Mouse (Mus musculus) MEL (cell line): ENCODE measurements at regions not wholly inside any gene's neighbourhood (a gene's known extent, or its start where the extent isn't known, plus 50 kb on each side); places are given as distances from the start of the nearest gene placed in this dataset.

Source experiments
- CTCF ChIP-seq, 3 experiments: IDR thresholded peaks in 2 of 3; conservative IDR thresholded peaks in 1 of 3; 2 replicates each; pipeline ENCODE4 v1.5.1; 2011 to 2012; ENCODE audit warnings: low read length in 3 of 3, low read depth in 2 of 3, mild to moderate bottlenecking in 2 of 3, improper control_type of control experiment in 1 of 3, inconsistent platforms in 1 of 3, mixed read lengths in 1 of 3, moderate library complexity in 1 of 3; ENCODE audit not compliant: control insufficient read depth in 1 of 3, insufficient read depth in 1 of 3, poor library complexity in 1 of 3, severe bottlenecking in 1 of 3
- EP300 ChIP-seq, 2 experiments: IDR thresholded peaks; 2 replicates each; pipeline ENCODE4 v1.6.1; 2011; ENCODE audit warnings: improper control_type of control experiment in 2 of 2, low read length in 2 of 2, low read depth in 1 of 2, mild to moderate bottlenecking in 1 of 2
- MAFK ChIP-seq: IDR thresholded peaks from 2 replicates; pipeline ENCODE4 v1.6.1; 2011; ENCODE audit warnings: low read depth, mild to moderate bottlenecking, low read length, improper control_type of control experiment, borderline replicate concordance
- POLR2A ChIP-seq, 2 experiments: IDR thresholded peaks; 2 replicates each; pipeline ENCODE4 v1.6.1; 2011 to 2012; ENCODE audit warnings: low read length in 2 of 2, mild to moderate bottlenecking in 2 of 2, control low read depth in 1 of 2, improper control_type of control experiment in 1 of 2, low read depth in 1 of 2, moderate library complexity in 1 of 2; ENCODE audit not compliant: control insufficient read depth in 1 of 2, insufficient read depth in 1 of 2, poor library complexity in 1 of 2
- USF2 ChIP-seq, 2 experiments: IDR thresholded peaks; 2 replicates each; pipeline ENCODE4 v1.6.1; 2011 to 2012; ENCODE audit warnings: improper control_type of control experiment in 2 of 2, low read length in 2 of 2, borderline replicate concordance in 1 of 2, inconsistent platforms in 1 of 2, low read depth in 1 of 2, mild to moderate bottlenecking in 1 of 2; ENCODE audit not compliant: insufficient read depth in 1 of 2
- ZC3H11A ChIP-seq: IDR thresholded peaks from 2 replicates; pipeline ENCODE4 v1.6.1; 2012; ENCODE audit warnings: low read depth, mild to moderate bottlenecking, inconsistent platforms, low read length, improper control_type of control experiment

- TF ChIP-seq ZC3H11A (no peak), USF2 (IDR thresholded peaks at IDR 0.05; ENCODE audit: borderline replicate concordance in 1 of 2, insufficient read depth in 1 of 2, low read depth in 1 of 2, low read length in 2 of 2) (no peak), EP300 (IDR thresholded peaks at IDR 0.05; ENCODE audit: low read depth in 1 of 2, low read length in 2 of 2) (no peak), CTCF (IDR thresholded peaks at IDR 0.05 in 2 of 3, conservative IDR thresholded peaks at IDR 0.05 in 1 of 3; ENCODE audit: control insufficient read depth in 1 of 3, insufficient read depth in 1 of 3, low read depth in 2 of 3, low read length in 3 of 3, poor library complexity in 1 of 3, severe bottlenecking in 1 of 3) (no peak), MAFK (no peak), POLR2A (IDR thresholded peaks at IDR 0.05; ENCODE audit: control insufficient read depth in 1 of 2, insufficient read depth in 1 of 2, low read depth in 1 of 2, low read length in 2 of 2, poor library complexity in 1 of 2) (no peak)
Observed at GRCm38 (mm10) chr3:132006191-132006590, 78.9 kb upstream of the Dkk2 start.
